Mouse (Mus musculus): Measurements from ENCODE around the gene Scmh1. TPM values are rescaled to one million over a fixed set of nuclear protein-coding genes. Genes with fewer than 3 reads are reported as not detected.

The Scmh1 gene
- polyA plus RNA-seq, 1 experiment: 22.7 TPM

DNA sequence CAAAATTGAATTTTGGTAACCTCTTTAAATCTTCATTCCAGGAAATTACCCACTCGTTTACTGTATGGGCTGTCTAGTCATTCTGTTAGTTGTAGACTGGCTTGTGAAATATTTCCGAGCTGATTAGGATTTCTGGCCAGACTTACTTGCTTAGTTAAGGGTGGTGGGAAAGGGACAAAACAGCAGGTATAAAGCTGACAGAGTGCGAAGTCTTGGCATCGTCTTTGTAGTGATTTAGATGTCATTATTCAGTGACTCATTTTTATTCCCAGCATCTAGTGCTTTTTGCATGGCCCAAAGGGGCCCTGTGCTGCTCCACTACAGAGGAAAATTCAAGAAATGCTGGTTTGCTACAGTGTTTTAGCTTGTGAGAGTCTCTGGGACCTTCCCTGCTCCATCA is 56.7 kb downstream of the Scmh1 start:
- Histone ChIP-seq H3K4me1 (no peaks in the 10 kb centered on the region; the same call in 1 of the 2 replicates), H3K4me3 (replicated peaks) (no peak overlapping the region), H3K27me3 (replicated peaks) (no peaks in the 10 kb centered on the region), H3K9me3 (no peaks in the 10 kb centered on the region), H3K36me3 (replicated peaks; ENCODE audit: low read length) (peaks cover 6% of the 10 kb centered on the region)
- no peak for TF ChIP-seq GATA1 (IDR thresholded peaks at IDR 0.05; ENCODE audit: borderline replicate concordance, low read length)
- no peak for TF ChIP-seq FLI1 (IDR thresholded peaks at IDR 0.05; ENCODE audit: low read length)

DNA sequence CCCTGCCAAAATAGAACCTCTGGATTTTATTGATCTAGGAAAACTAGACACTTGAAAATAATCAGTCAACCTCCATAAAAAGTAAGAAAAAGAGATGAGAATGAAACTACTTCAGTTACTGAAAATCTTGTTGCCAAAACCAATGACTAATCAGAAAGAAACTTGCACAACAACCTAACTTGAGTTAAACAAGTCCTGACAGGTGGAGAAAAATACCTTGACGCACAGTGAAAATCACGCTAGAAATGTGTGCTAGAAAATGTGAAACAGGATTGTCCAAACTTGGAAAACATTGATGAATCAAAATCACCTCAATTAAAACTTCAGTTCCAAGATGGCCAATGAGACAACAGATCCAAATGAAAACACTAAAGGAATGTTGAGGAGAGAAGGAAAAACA is 67.9 kb downstream of the Scmh1 start:
- Histone ChIP-seq H3K36me3 (replicated peaks; ENCODE audit: low read length) (peaks cover 48% of the 10 kb centered on the region), H3K27me3 (replicated peaks) (no peaks in the 10 kb centered on the region), H3K4me1 (no peaks in the 10 kb centered on the region), H3K9me3 (no peaks in the 10 kb centered on the region), H3K4me3 (replicated peaks) (no peak overlapping the region)
- TF ChIP-seq FLI1 (IDR thresholded peaks at IDR 0.05; ENCODE audit: low read length) (no peak), GATA1 (IDR thresholded peaks at IDR 0.05; ENCODE audit: borderline replicate concordance, low read length) (no peak)

DNA sequence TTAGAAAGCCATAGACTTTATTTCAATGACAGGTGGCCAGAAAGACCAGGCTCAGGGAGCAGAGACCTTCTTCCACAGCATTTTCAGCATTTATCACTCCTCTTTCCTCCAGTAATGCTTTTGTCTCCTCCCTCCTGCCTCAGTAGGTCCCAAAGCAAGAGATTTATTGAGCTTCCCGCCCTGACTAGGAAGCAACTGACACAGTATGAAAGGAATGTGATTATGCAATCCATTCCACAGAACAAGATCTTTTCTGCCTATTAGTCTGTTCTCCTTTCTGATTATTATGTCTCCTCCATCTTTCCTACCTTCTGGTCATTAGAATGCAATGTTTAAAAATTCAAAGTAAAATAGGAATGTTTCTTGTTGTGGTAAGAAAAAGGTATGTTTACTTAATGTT is 82.6 kb downstream of the Scmh1 start:
- Histone ChIP-seq H3K4me1 (peaks cover 2% of the 10 kb centered on the region; the same call in 1 of the 2 replicates), H3K9me3 (no peaks in the 10 kb centered on the region), H3K4me3 (replicated peaks) (no peak overlapping the region), H3K36me3 (replicated peaks; ENCODE audit: low read length) (peaks cover 65% of the 10 kb centered on the region), H3K27me3 (replicated peaks) (no peaks in the 10 kb centered on the region)
- TF ChIP-seq FLI1 (IDR thresholded peaks at IDR 0.05; ENCODE audit: low read length) (no peak), GATA1 (IDR thresholded peaks at IDR 0.05; ENCODE audit: borderline replicate concordance, low read length) (no peak)

DNA sequence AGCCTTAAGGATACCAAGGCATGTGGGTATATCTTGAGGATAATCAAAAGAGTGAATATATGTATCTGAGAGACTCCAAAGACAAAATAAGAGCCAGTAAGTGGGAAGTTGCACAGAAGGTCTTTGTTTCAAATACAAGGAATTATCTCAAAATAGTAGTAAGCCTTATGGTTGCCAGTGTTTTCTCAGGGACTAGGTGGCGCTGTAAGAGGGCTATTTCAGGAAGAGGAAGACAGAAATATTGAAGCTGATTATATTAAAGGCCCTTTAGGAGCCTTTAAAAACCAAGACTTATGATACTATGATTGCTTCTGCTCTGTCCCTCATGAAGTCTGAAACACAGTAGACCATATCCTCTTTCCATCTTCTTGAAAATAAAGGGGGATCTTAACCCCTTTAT is 101.9 kb downstream of the Scmh1 start:
- Histone ChIP-seq H3K27me3 (replicated peaks) (no peaks in the 10 kb centered on the region), H3K36me3 (replicated peaks; ENCODE audit: low read length) (peaks cover 67% of the 10 kb centered on the region), H3K9me3 (0 out of 2 replicates have a peak, but pooled peaks cover 3% of the 10 kb centered on the region), H3K4me1 (no peaks in the 10 kb centered on the region), H3K4me3 (replicated peaks) (no peak overlapping the region)
- TF ChIP-seq FLI1 (IDR thresholded peaks at IDR 0.05; ENCODE audit: low read length): no peak
- TF ChIP-seq GATA1 (IDR thresholded peaks at IDR 0.05; ENCODE audit: borderline replicate concordance, low read length): no peak

DNA sequence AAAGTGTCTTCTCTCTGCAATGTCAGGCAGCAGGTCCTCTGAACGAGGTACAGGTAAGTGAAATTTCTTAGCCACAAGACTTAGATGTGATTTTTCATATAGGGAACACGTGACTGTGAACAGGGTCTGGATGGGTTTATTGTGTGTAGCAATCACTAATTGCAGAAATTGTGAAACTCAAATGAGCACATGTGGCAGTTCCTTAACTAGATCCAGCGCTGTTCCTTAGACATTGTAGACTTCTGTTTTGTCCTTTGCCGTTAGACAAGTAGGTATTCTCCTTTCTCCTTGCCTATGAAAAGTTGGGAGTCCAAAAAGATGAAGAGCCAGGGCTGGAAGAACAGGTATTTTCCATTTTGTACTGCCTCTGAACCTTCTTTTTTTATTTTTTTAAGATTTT is 106.1 kb downstream of the Scmh1 start:
- peaks cover 69% of the 10 kb centered on the region for H3K36me3 ChIP-seq (replicated peaks; ENCODE audit: low read length)
- TF ChIP-seq FLI1 (IDR thresholded peaks at IDR 0.05; ENCODE audit: low read length): no peak
- TF ChIP-seq GATA1 (IDR thresholded peaks at IDR 0.05; ENCODE audit: borderline replicate concordance, low read length): no peak

DNA sequence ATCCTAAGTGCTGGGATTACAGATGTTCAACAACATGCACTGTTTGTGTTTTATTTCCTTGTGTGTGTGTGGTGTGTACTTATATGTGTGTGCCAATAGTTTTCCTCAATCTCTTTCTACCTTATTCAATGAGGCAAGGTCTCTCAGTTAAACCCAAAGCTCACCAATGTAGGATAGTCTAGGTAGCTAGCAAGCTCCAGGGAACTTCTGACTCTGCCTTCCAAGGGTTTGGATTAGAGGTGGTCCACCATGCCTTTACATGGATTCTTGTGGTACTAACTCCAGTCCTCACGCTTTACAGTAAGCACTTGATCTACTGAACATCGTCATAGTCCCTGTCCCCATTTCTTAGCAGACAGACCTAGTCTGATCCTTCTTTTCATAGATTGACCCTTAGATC is 109.3 kb downstream of the Scmh1 start:
- H3K9me3 ChIP-seq: 0 out of 2 replicates have a peak, but pooled peaks cover 2% of the 10 kb centered on the region
- no peak for TF ChIP-seq GATA1 (IDR thresholded peaks at IDR 0.05; ENCODE audit: borderline replicate concordance, low read length)
- no peak for TF ChIP-seq FLI1 (IDR thresholded peaks at IDR 0.05; ENCODE audit: low read length)
- no peak overlapping the region for H3K4me3 ChIP-seq (replicated peaks)
- H3K4me1 ChIP-seq: peaks cover 40% of the 10 kb centered on the region
- no peaks in the 10 kb centered on the region for H3K27me3 ChIP-seq (replicated peaks)
- peaks cover 68% of the 10 kb centered on the region for H3K36me3 ChIP-seq (replicated peaks; ENCODE audit: low read length)

More for the DNA sequence above, 106.1 kb downstream of the Scmh1 start:
- H3K4me1 ChIP-seq: peaks cover 14% of the 10 kb centered on the region
- H3K9me3 ChIP-seq: 0 out of 2 replicates have a peak, but pooled peaks cover 3% of the 10 kb centered on the region
- H3K4me3 ChIP-seq (replicated peaks): no peak overlapping the region
- no peaks in the 10 kb centered on the region for H3K27me3 ChIP-seq (replicated peaks)

DNA sequence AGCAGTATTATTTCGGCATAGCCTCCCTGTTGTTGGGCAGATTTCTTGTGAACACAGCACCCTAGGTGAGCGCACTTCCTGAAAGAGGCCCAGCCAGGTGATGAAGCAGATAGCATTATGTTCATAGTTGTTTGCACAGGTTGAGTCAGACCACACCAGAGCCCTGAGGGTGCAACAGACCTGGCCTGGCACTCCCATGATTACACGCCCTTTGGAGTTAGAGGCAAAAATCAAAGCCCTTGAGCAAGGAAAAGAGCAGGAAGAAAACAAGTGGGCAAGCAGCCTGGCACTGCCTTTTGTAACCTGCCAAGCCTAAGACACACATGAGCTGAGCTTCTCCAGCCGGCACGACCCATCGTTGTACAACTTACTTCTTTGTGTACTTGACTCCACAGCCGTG is 111.4 kb downstream of the Scmh1 start:
- Histone ChIP-seq H3K9me3 (no peaks in the 10 kb centered on the region), H3K4me3 (replicated peaks) (no peak overlapping the region), H3K4me1 (peaks cover 48% of the 10 kb centered on the region), H3K36me3 (replicated peaks; ENCODE audit: low read length) (peaks cover 73% of the 10 kb centered on the region), H3K27me3 (replicated peaks) (no peaks in the 10 kb centered on the region)
- TF ChIP-seq FLI1 (IDR thresholded peaks at IDR 0.05; ENCODE audit: low read length): no peak
- TF ChIP-seq GATA1 (IDR thresholded peaks at IDR 0.05; ENCODE audit: borderline replicate concordance, low read length): no peak

DNA sequence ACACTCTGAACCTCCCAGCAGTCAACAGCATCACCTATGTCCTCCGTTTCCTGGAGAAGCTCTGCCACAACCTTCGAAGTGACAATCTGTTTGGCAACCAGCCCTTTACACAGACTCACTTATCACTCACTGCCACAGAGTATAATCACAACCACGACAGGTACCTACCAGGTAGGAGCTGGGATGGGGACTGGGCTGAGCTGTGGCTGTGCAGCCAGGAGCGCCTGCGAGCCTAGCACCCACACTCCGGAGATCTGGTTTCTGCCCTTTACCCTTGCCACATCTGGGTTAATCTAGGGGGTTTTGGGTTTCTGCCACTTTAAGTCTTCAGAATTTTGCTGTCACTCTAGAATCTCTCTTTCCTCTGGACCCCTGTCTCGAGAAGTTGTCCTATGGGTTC is 111.8 kb downstream of the Scmh1 start:
- TF ChIP-seq FLI1 (IDR thresholded peaks at IDR 0.05; ENCODE audit: low read length): no peak
- no peak for TF ChIP-seq GATA1 (IDR thresholded peaks at IDR 0.05; ENCODE audit: borderline replicate concordance, low read length)
- H3K27me3 ChIP-seq (replicated peaks): no peaks in the 10 kb centered on the region
- H3K9me3 ChIP-seq: no peaks in the 10 kb centered on the region
- peak overlapping the region; percentile 60 for H3K4me3 ChIP-seq (replicated peaks)
- H3K4me1 ChIP-seq: peaks cover 48% of the 10 kb centered on the region
- peaks cover 75% of the 10 kb centered on the region for H3K36me3 ChIP-seq (replicated peaks; ENCODE audit: low read length)

DNA sequence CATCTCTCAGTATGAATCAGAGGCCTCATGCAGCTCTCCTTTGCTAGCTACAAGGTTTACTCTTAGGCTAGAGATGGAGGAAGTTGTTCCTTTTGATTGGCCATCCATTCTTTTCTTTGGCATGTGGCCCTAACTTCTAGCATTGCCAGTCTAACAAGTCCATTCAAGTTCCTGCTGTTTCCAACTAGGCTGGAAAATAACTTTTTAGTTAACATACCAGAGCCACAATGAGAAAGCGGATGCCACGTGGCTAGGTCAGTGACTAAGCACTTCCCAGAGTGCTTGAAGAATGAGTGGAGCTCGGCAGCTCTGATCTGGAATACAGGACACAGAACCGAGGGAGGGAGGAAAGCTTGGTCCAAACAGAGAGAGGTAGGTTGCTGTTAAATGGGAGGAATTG is 112.3 kb downstream of the Scmh1 start:
- H3K36me3 ChIP-seq (replicated peaks; ENCODE audit: low read length): peaks cover 78% of the 10 kb centered on the region
- no peaks in the 10 kb centered on the region for H3K9me3 ChIP-seq
- TF ChIP-seq GATA1 (IDR thresholded peaks at IDR 0.05; ENCODE audit: borderline replicate concordance, low read length) (no peak), FLI1 (IDR thresholded peaks at IDR 0.05; ENCODE audit: low read length) (no peak)
- no peaks in the 10 kb centered on the region for H3K27me3 ChIP-seq (replicated peaks)
- H3K4me1 ChIP-seq: peaks cover 52% of the 10 kb centered on the region
- H3K4me3 ChIP-seq (replicated peaks): peak overlapping the region; percentile 55

DNA sequence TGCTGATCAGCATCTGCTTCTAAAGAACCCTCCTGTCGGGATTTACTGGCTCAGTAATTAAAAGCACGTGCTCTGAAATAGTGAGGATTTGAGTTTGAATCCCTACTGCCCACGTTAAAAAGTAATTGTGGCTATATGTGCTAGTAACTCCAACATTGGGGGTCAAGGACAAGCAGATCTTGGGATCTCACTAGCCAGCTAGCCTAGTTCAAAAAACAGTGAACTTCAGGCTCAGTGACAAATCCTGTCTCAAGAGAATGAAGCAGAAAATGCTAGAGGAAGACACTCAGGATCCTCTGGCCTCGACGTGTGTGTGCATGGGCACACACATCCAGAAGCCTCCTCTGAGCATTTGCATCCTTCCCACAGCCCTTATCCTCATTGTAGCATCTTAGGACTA is 116.7 kb downstream of the Scmh1 start:
- H3K36me3 ChIP-seq (replicated peaks; ENCODE audit: low read length): peaks cover 92% of the 10 kb centered on the region

DNA sequence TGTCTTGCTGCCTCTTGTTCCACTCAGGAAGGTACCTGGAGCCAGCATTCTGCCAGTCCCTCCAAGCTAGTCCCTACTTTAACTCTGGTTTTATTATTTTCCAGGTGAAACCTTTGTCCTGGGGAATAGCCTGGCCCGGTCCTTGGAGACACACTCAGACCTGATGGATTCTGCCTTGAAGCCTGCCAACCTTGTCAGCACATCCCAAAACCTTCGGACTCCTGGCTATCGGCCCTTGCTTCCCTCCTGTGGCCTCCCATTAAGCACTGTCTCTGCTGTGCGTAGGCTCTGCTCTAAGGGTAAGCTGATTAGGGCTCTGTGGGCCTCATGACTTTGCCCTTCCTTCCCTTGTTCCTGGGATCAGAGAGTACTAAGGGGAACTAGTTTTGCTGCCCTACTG is 117.3 kb downstream of the Scmh1 start:
- H3K9me3 ChIP-seq: no peaks in the 10 kb centered on the region
- peaks cover 89% of the 10 kb centered on the region for H3K36me3 ChIP-seq (replicated peaks; ENCODE audit: low read length)

More for the DNA sequence above, 116.7 kb downstream of the Scmh1 start:
- Histone ChIP-seq H3K27me3 (replicated peaks) (no peaks in the 10 kb centered on the region), H3K9me3 (no peaks in the 10 kb centered on the region), H3K4me1 (peaks cover 46% of the 10 kb centered on the region), H3K4me3 (replicated peaks) (no peak overlapping the region)
- TF ChIP-seq GATA1 (IDR thresholded peaks at IDR 0.05; ENCODE audit: borderline replicate concordance, low read length) (no peak), FLI1 (IDR thresholded peaks at IDR 0.05; ENCODE audit: low read length) (no peak)

More for the DNA sequence above, 117.3 kb downstream of the Scmh1 start:
- TF ChIP-seq GATA1 (IDR thresholded peaks at IDR 0.05; ENCODE audit: borderline replicate concordance, low read length): no peak
- TF ChIP-seq FLI1 (IDR thresholded peaks at IDR 0.05; ENCODE audit: low read length): no peak
- H3K4me1 ChIP-seq: peaks cover 40% of the 10 kb centered on the region
- no peaks in the 10 kb centered on the region for H3K27me3 ChIP-seq (replicated peaks)
- no peak overlapping the region for H3K4me3 ChIP-seq (replicated peaks)

Measured in megakaryocyte, embryonic 14.5 days (primary cell).